Mouse (Mus musculus): ENCODE results near the gene 1700012B07Rik. TPM values are rescaled to one million over a fixed set of nuclear protein-coding genes. Genes with fewer than 3 reads are reported as not detected.

1700012B07Rik gene
- polyA plus RNA-seq, 1 experiment from 2014 or later, result not detected

- Histone ChIP-seq H3K4me1 (replicated peaks; ENCODE audit: control insufficient read depth, insufficient read depth) (no peaks in the 10 kb centered on the region), H3K27me3 (ENCODE audit: control insufficient read depth, insufficient read depth, low read length) (no peaks in the 10 kb centered on the region), H3K9ac (ENCODE audit: low read length) (no peak overlapping the region), H3K4me2 (replicated peaks; ENCODE audit: low read depth) (no peak overlapping the region), H3K9me3 (ENCODE audit: control insufficient read depth, low read length) (no peaks in the 10 kb centered on the region), H3K36me3 (ENCODE audit: control insufficient read depth, insufficient read depth, low read length) (no peaks in the 10 kb centered on the region), H3K27ac (replicated peaks) (no peak overlapping the region), H3K4me3 (ENCODE audit: low read depth, low read length) (no peak overlapping the region)
- 58% methylated on average over 12 of the region's 12 CpGs for WGBS
- ATAC-seq (ENCODE audit: low FRiP score, low TSS enrichment), result no peak
- DNase-seq (ENCODE audit: low spot score), result no peak
- TF ChIP-seq EP300 (optimal IDR thresholded peaks at IDR 0.05) (no peak), CTCF (IDR thresholded peaks at IDR 0.05; ENCODE audit: low read depth) (no peak)
These were observed 75.9 kb downstream of the 1700012B07Rik start for GRCm38 (mm10) chr11:109751636-109752603.

- 60% methylated on average over 4 of the region's 4 CpGs for WGBS
- ATAC-seq (ENCODE audit: low FRiP score, low TSS enrichment) (no peak), DNase-seq (ENCODE audit: low spot score) (no peak)
These were observed 82.6 kb downstream of the 1700012B07Rik start for GRCm38 (mm10) chr11:109745210-109745609.

GRCm38 (mm10) chr11:109737967-109738366, 89.9 kb downstream of the 1700012B07Rik start:
- Histone ChIP-seq H3K4me3 (ENCODE audit: low read depth, low read length) (no peak overlapping the region), H3K4me2 (replicated peaks; ENCODE audit: low read depth) (no peak overlapping the region), H3K27ac (replicated peaks) (no peak overlapping the region), H3K9ac (ENCODE audit: low read length) (no peak overlapping the region), H3K27me3 (ENCODE audit: control insufficient read depth, insufficient read depth, low read length) (no peaks in the 10 kb centered on the region), H3K4me1 (replicated peaks; ENCODE audit: control insufficient read depth, insufficient read depth) (no peaks in the 10 kb centered on the region), H3K9me3 (ENCODE audit: control insufficient read depth, low read length) (no peaks in the 10 kb centered on the region), H3K36me3 (ENCODE audit: control insufficient read depth, insufficient read depth, low read length) (no peaks in the 10 kb centered on the region)
- no peak for TF ChIP-seq CTCF (IDR thresholded peaks at IDR 0.05; ENCODE audit: low read depth)
- no peak for TF ChIP-seq EP300 (optimal IDR thresholded peaks at IDR 0.05)
- no peak for DNase-seq (ENCODE audit: low spot score)
- WGBS, result 30% methylated on average over 3 of the region's 3 CpGs
- ATAC-seq (ENCODE audit: low FRiP score, low TSS enrichment), result no peak

More at GRCm38 (mm10) chr11:109745210-109745609, 82.6 kb downstream of the 1700012B07Rik start:
- no peaks in the 10 kb centered on the region for H3K4me1 ChIP-seq (replicated peaks; ENCODE audit: control insufficient read depth, insufficient read depth)
- TF ChIP-seq CTCF (IDR thresholded peaks at IDR 0.05; ENCODE audit: low read depth) (no peak), EP300 (optimal IDR thresholded peaks at IDR 0.05) (no peak)
- H3K27ac ChIP-seq (replicated peaks), result no peak overlapping the region
- no peaks in the 10 kb centered on the region for H3K36me3 ChIP-seq (ENCODE audit: control insufficient read depth, insufficient read depth, low read length)
- no peaks in the 10 kb centered on the region for H3K27me3 ChIP-seq (ENCODE audit: control insufficient read depth, insufficient read depth, low read length)
- H3K9me3 ChIP-seq (ENCODE audit: control insufficient read depth, low read length), result no peaks in the 10 kb centered on the region
- H3K4me3 ChIP-seq (ENCODE audit: low read depth, low read length), result no peak overlapping the region
- H3K4me2 ChIP-seq (replicated peaks; ENCODE audit: low read depth), result no peak overlapping the region
- no peak overlapping the region for H3K9ac ChIP-seq (ENCODE audit: low read length)

Other genes with a start within 250 kb of the 1700012B07Rik start
- gene Wipi1, start 216.1 kb downstream of the 1700012B07Rik start, polyA plus RNA-seq (2015; fragmentation: Nextera tagmentation; extraction: Ambion mirVana), result 35.3 and 40.5 TPM in 2 replicates
- gene Prkar1a, start 178.6 kb downstream of the 1700012B07Rik start, polyA plus RNA-seq (2015; fragmentation: Nextera tagmentation; extraction: Ambion mirVana), result 176 and 177 TPM in 2 replicates
- gene Fam20a, start 105.8 kb downstream of the 1700012B07Rik start, polyA plus RNA-seq (2015; fragmentation: Nextera tagmentation; extraction: Ambion mirVana), result 3.9 and 4.8 TPM in 2 replicates
- gene Abca8b, start 167.8 kb upstream of the 1700012B07Rik start, polyA plus RNA-seq (2015; fragmentation: Nextera tagmentation; extraction: Ambion mirVana), result 0.88 and 1.0 TPM in 2 replicates